Mouse (Mus musculus): ENCODE results near the gene Supt5. TPM values are rescaled to one million over a fixed set of nuclear protein-coding genes. Genes with fewer than 3 reads are reported as not detected.

Supt5 gene
- total and polyA plus RNA-seq, 3 experiments: 35.5 to 111 (median 67.3) TPM

- Histone ChIP-seq H3K4me2 (ENCODE audit: insufficient read depth, low read depth, poor library complexity, severe bottlenecking) (no peak overlapping the region), H3K4me1 (ENCODE audit: control insufficient read depth in 1 of 2, insufficient read depth in 2 of 2) (peaks cover 0 to 2% of the 10 kb centered on the region in 2 experiments; a peak in 1 of 4 replicates), H3K4me3 (replicated peaks in 1 of 3; ENCODE audit: low read depth in 2 of 3, low read length in 2 of 3, poor library complexity in 1 of 3) (no peak overlapping the region), H3K9me3 (replicated peaks; ENCODE audit: low read length) (no peaks in the 10 kb centered on the region), H3K27me3 (replicated peaks) (peaks cover 14% of the 10 kb centered on the region), H3K36me3 (replicated peaks in 1 of 2; ENCODE audit: control insufficient read depth in 1 of 2, insufficient read depth in 1 of 2, low read length in 1 of 2) (no peaks in the 10 kb centered on the region), H3K9ac (ENCODE audit: insufficient read depth, low read depth) (no peak overlapping the region), H3K79me2 (replicated peaks; ENCODE audit: control insufficient read depth, extremely low read depth, insufficient read depth, poor library complexity, severe bottlenecking) (no peaks in the 10 kb centered on the region), H3K27ac (ENCODE audit: insufficient read depth, low read depth) (no peak overlapping the region)
- no peak for DNase-seq (ENCODE audit: extremely low read depth)
- TF ChIP-seq ETS1 (conservative IDR thresholded peaks at IDR 0.05; ENCODE audit: low read depth, low read length): no peak
- TF ChIP-seq RCOR1 (conservative IDR thresholded peaks at IDR 0.05; ENCODE audit: low read depth, low read length): no peak
- no peak for TF ChIP-seq USF2 (conservative IDR thresholded peaks at IDR 0.05; ENCODE audit: low read depth, low read length)
- TF ChIP-seq USF1 (IDR thresholded peaks at IDR 0.05; ENCODE audit: low read depth, low read length): no peak
- no peak for TF ChIP-seq CHD1 (IDR thresholded peaks at IDR 0.05; ENCODE audit: low read depth, low read length)
- no peak for TF ChIP-seq BHLHE40 (IDR thresholded peaks at IDR 0.05; ENCODE audit: low read depth, low read length)
- TF ChIP-seq GABPA (IDR thresholded peaks at IDR 0.05; ENCODE audit: insufficient replicate concordance, low read depth, low read length): no peak
- in situ Hi-C loops (cut with MboI; ENCODE audit: low pct_ligation_motif_present, low pct_unique_long_range_greater_than_20kb, low sequenced_read_pairs): no loop called here
- dilution Hi-C loops (cut with MboI; ENCODE audit: extremely low pct_ligation_motif_present, extremely low pct_unique_long_range_greater_than_20kb, low sequenced_read_pairs): no loop called here
Observed at GRCm38 (mm10) chr7:28280630-28281029, 57.9 kb downstream of the Supt5 start.

DNA sequence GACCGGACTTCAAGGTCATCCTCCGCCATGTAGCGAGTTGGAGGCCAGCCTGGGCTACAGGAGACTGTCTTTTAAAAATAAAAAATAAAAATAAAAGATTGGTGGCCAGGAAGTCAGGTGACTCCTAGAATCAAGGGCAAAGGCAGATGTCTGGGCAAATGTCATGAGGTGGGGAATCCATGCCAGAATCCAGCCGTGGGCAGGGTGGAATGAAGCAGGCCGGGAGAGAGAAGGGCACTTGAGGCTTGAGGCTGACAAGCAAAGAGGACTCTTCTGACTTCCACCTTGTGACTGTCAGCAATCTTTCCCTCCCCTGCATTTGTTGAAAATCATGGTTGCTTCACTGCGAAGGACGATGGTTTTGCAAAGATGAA, 60.3 kb downstream of the Supt5 start:
- H3K4me1 ChIP-seq (ENCODE audit: control insufficient read depth in 1 of 2, insufficient read depth in 2 of 2): peaks cover 0 to 2% of the 10 kb centered on the region in 2 experiments; a peak in 1 of 4 replicates
- no peaks in the 10 kb centered on the region for H3K79me2 ChIP-seq (replicated peaks; ENCODE audit: control insufficient read depth, extremely low read depth, insufficient read depth, poor library complexity, severe bottlenecking)
- peak overlapping the region; percentile 74; the same call in 1 of the 2 replicates for H3K9ac ChIP-seq (ENCODE audit: insufficient read depth, low read depth)
- H3K36me3 ChIP-seq (replicated peaks in 1 of 2; ENCODE audit: control insufficient read depth in 1 of 2, insufficient read depth in 1 of 2, low read length in 1 of 2): no peaks in the 10 kb centered on the region
- H3K4me2 ChIP-seq (ENCODE audit: insufficient read depth, low read depth, poor library complexity, severe bottlenecking): peak overlapping the region; percentile 47
- in situ Hi-C loops (cut with MboI; ENCODE audit: low pct_ligation_motif_present, low pct_unique_long_range_greater_than_20kb, low sequenced_read_pairs): no loop called here
- dilution Hi-C loops (cut with MboI; ENCODE audit: extremely low pct_ligation_motif_present, extremely low pct_unique_long_range_greater_than_20kb, low sequenced_read_pairs): no loop called here
- DNase-seq (ENCODE audit: extremely low read depth): no peak
- peaks cover 25% of the 10 kb centered on the region for H3K27me3 ChIP-seq (replicated peaks)
- no peak overlapping the region for H3K27ac ChIP-seq (ENCODE audit: insufficient read depth, low read depth)
- peaks cover under 1% of the 10 kb centered on the region for H3K9me3 ChIP-seq (replicated peaks; ENCODE audit: low read length)
- H3K4me3 ChIP-seq (replicated peaks in 1 of 3; ENCODE audit: low read depth in 2 of 3, low read length in 2 of 3, poor library complexity in 1 of 3): peak overlapping the region in 2 of 3 experiments; percentile 74 to 77
- TF ChIP-seq NELFE (IDR thresholded peaks at IDR 0.05; ENCODE audit: low read depth, low read length) (no peak), TBP (conservative IDR thresholded peaks at IDR 0.05; ENCODE audit: low read depth, low read length) (no peak), HCFC1 (IDR thresholded peaks at IDR 0.05; ENCODE audit: low read depth, low read length) (no peak), MAZ (IDR thresholded peaks at IDR 0.05; ENCODE audit: low read depth, low read length) (no peak), NRF1 (IDR thresholded peaks at IDR 0.05; ENCODE audit: low read depth, low read length) (no peak), ZKSCAN1 (IDR thresholded peaks at IDR 0.05; ENCODE audit: borderline replicate concordance, low read depth, low read length) (no peak), KAT2A (IDR thresholded peaks at IDR 0.05; ENCODE audit: insufficient replicate concordance, low read length) (no peak), MXI1 (IDR thresholded peaks at IDR 0.05; ENCODE audit: low read depth, low read length) (no peak), CHD1 (IDR thresholded peaks at IDR 0.05; ENCODE audit: low read depth, low read length) (no peak), POLR2AphosphoS2 (IDR thresholded peaks at IDR 0.05; ENCODE audit: low read depth, low read length) (no peak), MEF2A (IDR thresholded peaks at IDR 0.05; ENCODE audit: borderline replicate concordance, low read depth, low read length) (no peak), ETS1 (conservative IDR thresholded peaks at IDR 0.05; ENCODE audit: low read depth, low read length) (no peak), IRF4 (IDR thresholded peaks at IDR 0.05; ENCODE audit: low read depth, low read length) (no peak), MYC (IDR thresholded peaks at IDR 0.05; ENCODE audit: low read depth, low read length) (no peak)
